Mouse (Mus musculus) c-Kit-positive CD71-positive TER-119-positive erythroid progenitor cells, embryonic 14.5 days (primary cell): Measurements from ENCODE around the gene Gm37240.
A peak's percentile ranks its signal among the peaks of the same experiment; 100 is the strongest.

Experiments
- DNase-seq: peaks from one replicate; pipeline ENCODE4 v3.0.0-alpha.2; 2013; ENCODE audit warnings: low spot score

The Gm37240 gene

DNA sequence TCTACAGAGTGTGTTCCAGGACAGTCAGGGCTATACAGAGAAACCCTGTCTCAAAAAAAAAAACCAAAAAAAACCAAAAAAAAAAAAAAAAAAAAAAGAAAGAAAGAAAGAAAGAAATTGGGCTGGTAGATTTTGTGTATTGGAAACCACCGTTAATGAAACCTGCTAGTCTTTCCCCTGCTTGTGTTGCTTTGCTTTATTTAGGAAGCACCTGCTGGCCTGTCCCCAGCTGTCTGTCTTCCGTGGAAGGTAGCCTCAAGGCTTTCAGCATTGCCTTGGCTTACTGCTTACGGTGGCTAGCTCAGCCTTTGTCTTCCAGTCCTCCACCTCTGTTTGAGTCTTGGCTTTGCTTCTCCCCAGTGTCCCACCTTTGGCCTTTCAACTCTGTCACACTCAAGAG, 1060.4 kb downstream of the Gm37240 start:
- DNase-seq = no peak

DNA sequence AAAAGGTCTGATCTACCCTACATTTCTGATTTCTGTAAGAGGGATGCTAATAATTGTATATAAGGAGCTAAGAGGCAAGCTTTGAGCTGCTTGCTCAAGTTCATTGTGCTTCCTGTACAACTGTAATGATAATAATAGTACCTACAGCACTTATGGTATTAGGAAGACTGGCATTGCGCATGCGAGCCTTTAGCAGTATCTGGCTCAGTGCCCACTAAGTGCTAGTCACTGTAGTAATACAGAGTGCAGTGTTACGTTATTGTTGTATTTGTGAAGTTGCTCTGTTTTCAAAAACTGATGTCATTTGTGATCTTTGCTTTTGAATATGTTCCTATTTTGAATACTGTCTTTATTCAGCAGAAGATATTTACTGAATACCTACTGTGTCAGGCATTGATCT, 1060.9 kb downstream of the Gm37240 start:
- DNase-seq = no peak

DNA sequence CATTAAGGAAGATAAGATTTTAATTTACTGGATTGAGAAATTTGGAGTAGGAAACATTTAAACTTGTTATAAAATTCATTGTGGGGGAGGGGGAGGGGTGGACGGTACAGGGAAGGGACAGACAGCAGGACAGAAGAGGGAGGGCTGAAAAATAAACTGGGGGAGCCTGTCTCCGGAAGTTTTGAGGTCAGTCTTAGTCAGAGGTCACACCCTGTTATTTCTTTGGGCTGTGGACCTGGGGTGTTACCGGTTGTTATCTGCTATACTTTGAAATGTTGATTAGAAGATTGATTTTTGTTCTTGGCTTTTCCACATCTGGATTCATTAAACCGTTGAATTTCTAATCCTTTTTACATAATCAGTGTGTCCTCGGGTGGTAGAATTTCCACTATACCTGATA, 1061.3 kb downstream of the Gm37240 start:
- DNase-seq = no peak

DNA sequence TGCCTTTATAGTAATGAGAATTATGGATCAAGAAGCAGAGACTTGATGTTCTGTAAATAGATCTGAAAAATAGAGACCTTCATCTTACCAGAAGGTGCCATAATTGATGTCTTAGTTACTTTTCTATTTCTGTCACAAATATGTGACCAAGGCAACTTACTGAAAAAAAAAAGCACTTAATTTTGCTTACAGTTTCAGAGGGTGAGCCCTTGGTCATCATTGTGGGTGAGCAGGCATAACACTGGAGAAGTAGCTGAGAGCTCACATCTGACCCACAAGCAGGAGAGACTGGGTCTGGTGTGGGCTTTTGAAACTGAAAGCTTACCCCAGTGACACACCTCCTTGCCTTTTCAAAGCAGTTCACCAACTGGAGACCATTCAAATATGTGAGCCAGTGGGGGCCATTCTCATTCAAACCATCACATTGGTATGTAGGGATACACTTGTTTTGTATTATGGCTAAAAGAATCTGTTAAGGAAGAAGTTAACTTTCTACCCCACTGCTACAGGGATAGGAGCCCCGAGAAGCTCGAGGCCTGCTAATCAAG, 1066.6 kb downstream of the Gm37240 start:
- DNase-seq = no peak

DNA sequence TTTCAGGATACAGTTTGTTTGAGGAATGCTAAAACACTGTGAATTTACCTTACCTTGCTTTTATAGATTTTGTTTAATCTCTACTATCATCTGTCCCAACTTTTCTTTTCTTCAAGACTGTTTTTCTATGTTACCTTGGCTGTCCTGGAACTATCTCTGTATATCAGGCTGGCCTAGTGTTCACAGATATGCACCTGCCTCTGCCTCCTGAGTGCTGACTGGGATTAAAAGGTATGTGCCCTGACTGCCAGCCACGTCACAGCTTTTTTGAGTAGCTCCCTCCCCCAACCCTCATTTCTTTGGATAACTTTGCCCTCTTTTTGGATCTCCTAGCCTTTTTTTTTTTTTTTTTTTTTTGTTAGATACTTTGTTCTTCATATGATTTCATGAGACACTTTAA, 1070.4 kb downstream of the Gm37240 start:
- DNase-seq = peak; percentile 29

DNA sequence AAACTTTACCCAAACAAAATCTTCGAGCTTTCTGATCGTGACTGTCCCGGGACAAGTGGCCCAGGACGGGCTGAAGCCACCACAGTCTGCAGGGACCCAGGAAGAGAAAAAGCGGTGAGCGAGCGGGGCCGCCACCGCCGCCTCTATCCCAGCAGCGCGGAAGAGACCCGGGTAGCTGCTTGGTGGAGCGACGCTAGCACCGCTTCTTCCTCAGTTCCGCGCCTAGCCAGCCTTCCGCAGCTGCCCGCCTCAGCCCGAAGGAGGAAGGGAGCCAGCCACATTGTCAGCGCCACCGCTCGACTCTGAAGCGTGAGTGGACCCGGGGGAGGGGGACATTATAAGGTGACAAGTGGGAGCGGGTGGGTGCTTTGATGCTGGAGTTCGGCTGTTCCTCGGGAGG, 1071.9 kb downstream of the Gm37240 start:
- peak; percentile 46 for DNase-seq

DNA sequence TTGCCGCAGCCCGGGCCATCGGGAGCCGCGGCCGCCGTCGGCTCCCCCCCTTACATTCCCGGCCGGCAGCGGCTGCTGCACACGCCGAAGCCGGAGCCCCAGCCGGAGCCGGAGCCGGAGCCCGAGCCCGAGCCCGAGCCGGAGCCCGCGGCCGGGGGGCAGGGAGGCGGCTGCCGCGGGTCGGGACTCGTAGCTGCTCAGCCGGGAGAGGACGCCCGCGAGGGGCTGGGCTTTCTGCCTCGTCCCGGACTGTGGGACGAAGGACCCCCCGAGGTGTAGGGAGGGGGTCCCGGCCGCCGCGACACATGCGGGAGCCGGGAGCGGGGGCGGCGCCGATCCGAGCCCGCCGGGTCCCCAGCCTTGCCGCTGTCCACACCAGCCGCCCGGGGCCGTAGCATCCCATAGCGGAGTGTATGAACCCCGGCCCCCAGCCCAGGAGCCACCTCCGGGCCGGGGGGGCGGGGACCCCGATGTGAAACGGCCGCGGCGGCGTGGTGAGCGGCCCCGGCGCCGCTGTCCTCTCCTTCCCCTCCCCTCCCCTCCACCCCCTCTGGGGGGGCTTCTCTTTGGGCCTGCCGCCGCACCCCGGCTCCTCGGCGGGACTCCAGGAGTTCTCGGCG, 1072.4 kb downstream of the Gm37240 start, which contains the start of gene Fbxw7:
TSS of gene Fbxw7 (plus strand) at position 507 of the 620 bp plus-strand sequence.
- no peak for DNase-seq

DNA sequence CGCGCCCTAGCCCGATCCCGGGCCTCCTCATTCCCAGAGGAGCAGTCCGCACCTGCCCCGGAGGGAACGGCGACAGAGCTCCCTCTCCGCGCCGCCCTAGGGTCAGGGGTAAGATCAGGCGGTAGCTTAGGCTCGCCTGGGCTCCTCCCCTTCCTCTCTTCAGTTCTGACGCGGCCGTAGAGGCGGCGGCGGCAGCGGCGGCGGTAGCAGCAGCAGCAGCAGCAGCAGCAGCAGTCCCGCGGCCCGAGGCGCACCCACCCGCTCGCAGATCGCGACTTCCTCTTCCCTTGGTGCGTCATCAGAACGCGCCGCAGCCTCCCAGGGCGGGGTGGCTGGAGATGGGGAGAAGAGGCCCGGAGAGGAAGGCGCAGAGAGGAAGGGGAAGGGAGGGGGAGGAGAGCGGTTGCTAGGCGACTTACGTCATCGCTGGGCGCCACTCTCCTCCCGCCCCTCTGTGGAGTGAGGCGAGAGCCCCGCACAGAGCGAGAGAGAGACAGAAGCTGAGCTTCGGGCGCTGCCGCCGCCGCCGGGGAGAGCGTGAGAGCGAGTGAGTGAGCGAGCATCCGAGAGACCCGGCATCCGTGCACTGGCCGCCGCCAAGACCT, 1073.1 kb downstream of the Gm37240 start:
- DNase-seq = peak; percentile 100

DNA sequence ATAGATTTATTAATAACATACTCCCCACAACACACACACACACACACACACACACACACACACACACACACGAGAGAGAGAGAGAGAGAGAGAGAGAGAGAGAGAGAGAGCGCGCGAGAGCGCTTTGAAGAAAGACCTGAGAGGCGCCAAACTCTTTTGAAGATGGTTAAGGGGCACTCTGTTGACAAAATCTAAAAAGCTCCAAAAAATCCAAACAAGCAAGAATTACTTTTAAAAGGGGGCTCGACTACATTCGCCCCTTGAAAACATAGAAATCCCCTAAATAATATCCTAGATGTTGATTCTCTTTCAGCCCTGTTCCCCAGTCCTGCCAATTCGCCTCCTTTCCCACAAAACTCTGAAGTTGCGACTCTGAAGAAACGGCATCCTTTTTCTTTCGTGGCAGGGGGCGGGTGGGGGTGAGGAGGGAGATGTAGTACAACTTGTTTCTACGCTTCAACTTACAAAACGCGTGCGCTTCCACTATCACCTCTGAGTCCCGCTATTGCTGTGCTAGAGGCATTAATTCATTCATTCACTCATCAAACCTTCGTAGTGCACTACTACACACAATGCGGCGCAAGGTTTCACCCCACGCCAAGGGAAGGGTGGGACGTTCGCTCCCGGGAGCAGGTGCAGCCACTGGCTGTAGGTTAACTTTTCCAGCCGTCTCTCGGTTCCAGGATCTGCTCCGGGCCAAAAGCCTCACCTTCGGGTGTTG, 1073.7 kb downstream of the Gm37240 start:
- DNase-seq = peak; percentile 15

DNA sequence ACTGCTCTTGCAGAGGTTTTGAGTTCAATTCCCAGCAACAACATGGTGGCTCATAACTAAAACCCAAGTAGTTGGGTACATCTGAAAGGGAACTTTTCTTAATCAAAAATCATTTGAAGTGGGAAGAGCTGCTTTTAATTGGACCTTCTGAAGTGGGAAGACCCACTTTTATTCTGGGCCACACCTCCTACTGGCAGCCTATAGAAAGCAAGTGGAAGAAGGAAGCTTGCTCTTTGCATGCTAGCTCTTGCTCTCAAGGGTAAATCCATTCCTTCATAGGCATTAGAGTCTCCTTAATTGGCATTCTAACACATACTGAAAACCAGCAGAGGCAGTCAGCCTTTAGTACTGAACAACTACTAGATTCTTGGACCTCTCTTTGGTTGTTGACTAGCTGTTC, 1076.5 kb downstream of the Gm37240 start:
- no peak for DNase-seq

DNA sequence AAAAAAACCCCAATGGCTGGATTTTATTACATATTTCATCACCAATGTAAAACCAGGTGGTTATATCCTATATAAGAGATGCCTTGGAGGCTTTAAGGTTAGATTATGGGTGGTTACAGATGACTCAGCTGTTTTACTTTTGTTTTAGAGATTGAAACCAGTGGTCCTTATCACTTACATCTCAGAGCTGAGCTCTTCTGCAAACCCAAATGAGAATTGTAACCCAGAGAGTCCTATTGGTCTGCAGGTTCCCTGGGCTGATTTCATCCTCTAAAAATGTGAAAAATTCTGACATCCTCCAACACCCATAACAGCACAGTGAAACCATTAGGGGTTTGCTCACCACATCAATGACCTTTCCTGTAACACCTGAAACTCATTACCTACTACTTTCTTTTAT, 1078.4 kb downstream of the Gm37240 start:
- no peak for DNase-seq

DNA sequence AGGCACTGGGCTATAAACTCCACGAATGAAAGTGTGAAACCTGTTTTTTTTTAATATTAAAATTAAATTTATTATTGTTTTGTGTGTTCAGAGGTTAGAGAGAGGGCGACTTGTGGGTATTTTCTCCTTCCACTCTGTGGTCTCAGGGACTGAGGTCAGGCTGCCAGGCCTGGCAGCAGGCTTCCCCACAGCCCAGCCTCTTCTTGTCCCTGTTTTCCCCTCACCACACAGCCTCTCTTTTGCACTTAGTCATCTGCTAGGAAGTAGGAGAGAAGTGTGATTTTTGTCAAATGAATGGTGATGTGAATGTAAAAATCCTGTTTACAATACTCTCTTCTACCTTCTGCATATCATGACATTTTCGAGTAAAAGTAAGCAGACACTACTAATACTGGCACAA, 1079.5 kb downstream of the Gm37240 start:
- no peak for DNase-seq

DNA sequence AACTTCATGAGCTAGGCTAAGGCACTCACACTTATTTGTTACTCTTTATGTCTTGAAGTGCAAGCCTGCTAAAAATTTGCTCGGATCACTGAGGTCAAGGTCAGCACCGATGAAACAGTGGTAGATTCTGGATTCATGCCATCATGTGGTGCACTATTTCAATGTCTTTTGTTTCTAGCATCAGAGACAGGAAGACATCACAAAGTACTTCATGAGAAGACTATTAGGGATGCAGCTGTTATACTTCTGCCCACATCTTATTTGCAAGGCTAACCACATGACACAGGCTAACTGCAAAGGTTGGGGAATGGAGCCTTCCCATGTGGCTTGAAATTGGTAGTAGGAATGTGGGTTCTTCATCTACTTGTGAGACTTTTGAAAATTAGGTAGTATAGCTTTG, 1081.1 kb downstream of the Gm37240 start:
- DNase-seq = no peak

DNA sequence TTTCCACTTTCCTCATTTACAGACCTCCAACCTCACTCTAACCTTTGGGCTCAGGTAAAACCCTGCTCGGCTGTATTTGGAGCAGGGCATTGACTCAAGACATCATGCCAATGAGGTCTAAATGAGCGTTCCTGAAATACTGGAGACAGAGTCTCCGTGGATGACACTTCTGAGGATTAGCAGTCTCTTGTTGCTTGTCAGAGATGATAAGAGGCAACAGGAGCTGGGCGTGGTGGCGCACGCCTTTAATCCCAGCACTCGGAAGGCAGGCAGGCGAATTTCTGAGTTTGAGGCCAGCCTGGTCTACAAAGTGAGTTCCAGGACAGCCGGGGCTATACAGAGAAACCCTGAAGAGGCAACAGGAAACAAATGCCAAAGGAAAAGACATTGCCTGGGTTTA, 1083.3 kb downstream of the Gm37240 start:
- DNase-seq = peak; percentile 53

DNA sequence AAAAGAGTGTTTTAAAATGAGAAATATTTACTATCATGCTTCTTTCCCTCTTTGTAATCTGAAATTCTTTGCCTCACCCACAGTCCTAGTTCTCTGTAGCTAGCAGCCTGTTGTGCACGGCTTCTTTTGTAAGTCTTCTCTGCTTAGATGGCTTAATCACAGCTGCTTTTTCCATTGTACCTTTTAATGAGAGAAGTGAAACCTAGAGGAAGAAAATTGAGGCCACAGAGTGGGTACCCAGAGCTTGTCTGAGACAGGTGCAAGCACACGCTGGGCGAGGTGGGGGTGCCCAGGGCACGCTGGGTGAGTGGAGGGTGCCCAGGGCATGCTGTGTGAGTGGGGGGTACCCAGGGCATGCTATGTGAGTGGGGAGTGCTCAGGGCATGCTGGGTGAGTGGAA, 1099.4 kb downstream of the Gm37240 start:
- DNase-seq = no peak

DNA sequence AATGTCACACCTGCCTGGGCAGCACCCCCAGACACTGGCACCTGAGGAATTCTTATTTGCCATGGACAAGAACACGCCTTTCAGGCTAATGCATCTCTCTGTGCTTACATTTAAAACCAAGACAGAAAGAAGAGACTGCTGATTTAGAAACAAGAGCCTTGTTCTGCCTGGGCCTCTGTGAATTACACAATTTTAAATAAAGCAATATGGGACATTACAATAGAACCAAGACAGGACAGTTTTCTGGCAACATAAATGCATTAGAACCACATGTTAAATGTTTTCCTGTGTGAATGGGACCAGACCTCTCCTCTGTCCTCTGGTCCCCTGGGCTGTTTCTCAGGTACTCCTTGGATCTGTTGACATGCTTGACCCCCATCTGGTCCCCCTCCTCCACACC, 1111.2 kb downstream of the Gm37240 start:
- no peak for DNase-seq

DNA sequence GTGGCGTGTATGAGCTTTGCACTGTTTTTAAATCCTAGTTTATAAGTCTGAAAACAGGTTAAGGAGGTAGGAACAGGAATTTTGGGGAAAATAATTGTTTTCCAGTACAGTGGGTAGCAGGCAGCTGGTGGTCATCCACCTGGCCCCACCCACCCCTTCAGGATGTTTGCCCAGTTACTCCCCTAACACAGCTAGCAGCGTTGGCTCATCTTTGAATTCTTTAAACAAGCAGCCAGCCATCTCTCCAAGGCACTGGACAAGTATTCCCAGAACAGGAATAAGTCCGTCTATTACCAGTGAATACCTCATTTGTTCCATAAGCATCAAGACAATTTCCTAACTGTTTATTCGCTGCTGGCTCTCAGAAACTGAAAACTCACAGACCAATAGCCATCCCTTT, 1111.7 kb downstream of the Gm37240 start:
- DNase-seq = no peak

DNA sequence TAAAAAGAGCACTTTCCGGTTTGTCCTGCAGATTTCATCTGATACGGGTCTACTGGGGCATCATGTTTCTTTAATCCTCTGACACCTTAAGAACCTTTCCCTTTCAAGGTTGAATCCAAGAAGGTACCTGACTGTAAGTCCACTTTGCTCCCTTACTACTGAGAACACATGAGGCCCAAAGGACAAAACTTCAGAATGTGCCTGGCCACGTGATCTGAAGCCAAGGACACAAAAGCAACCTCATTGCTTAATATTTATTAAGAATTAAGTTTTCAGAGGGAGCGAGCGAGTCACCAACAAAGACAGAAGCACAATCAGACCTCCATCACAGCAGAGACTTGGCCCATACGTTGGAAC, 1112.3 kb downstream of the Gm37240 start:
- no peak for DNase-seq

DNA sequence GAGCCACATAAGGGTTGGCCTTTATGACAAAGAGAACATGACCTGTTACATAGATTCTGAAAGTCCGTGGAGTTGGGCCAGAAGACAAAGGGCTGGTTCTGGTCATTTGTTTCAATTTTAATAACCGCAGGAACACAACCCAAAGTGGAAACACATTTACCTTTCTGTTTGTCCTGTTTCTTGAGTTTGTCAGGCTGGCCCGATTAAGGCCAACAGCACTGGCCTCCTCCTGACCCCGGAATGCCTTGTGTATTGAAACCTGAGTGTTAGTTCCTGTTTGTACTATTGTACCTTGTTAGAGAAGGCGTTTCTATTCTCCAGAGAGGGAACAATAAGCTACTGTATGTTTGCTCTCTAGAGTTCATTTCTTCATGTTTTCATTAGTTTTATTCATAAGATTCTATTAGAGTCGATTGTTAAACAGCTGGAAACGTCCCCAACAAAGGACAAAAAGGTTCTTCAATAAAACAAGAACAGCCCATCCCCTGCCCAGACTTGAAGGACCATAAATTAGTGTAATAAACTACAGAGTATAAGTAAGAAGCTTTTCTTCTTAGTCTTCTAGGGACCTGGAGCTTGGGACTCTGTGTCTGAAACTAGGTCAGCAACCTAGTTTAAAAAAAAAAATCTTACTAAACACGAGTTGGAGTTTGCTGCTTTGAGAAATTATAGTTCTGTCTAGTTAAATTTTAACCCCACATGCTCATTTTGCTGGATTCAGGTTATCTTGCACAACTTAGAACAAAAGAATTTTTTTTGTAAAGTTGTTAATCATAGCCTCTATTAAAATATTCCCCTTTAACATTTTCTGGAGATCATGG, 1112.9 kb downstream of the Gm37240 start:
- DNase-seq = no peak

DNA sequence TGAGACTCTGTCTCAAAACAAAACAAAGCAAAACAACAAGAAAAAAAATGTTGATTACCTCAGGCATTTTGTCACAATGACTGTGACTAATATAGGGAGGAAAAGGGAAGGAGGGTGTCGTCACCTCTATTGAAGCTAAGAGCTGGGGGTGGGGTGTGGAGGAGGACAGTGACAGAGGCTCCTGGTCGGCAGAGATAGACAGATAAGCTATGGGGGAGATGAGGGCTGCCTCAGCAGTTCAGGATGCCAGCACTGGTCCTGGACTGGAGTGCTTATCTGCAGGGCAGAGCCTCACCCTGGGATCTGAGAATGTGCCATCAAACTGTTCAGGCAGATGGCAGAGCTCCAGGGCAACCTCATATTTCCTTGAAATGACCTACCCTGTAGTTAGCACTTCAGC, 1115.3 kb downstream of the Gm37240 start:
- DNase-seq = peak; percentile 81

DNA sequence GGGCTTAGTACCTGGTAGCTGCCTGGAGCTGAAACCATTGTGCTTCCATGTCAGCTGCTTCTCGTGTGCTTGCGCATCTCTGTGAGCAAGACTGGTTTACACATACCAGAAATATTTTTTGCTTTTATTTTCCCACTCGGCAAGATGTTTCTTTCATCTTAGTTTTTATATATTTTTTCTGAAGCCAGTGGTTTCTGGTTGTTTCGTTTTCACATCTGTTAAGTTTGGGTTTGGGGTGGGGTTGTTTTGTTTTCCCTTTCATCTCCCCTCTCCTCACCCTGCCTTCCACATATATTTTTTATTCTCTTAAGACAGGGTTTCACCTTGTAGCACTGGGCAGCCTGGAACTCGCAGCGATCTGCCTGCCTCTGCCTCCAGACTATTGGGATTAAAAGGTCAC, 1116.8 kb downstream of the Gm37240 start:
- no peak for DNase-seq

DNA sequence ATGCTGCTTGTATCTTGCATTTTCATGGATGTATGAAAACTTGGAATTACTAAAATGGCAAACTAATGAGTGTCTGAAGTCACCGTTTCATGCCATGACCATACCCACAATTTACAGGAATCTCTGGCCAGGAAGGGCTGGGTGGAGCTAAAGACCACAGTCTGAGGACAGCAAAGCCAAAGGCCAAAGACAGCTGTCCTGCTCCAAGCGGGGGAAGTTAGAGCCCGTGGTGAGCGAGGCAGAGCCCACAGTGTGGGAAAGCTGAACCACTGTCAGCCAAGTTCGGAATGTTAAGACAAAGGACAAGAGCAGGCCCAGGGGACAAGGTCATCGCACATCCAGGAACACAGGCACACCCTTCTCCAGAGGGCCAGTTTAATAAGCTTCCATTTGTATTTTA, 1117.9 kb downstream of the Gm37240 start:
- DNase-seq = no peak
